Mouse (Mus musculus) embryonic facial prominence, embryonic 13.5 days (tissue): ENCODE results near the gene Map2. TPM values are rescaled to one million over a fixed set of nuclear protein-coding genes. Genes with fewer than 3 reads are reported as not detected.

Experiments used
- ATAC-seq: fragments of 200-750 bp; cut with Nextera tagmentation; 2 replicates; pipeline ENCODE4 v1.8.0; 2017; ENCODE audit warnings: low read depth; ENCODE audit not compliant: insufficient number of reproducible peaks, insufficient read depth, low FRiP score, low TSS enrichment
- H3K27ac ChIP-seq: fragments of 300-500 bp; sonication (generic); 2 replicates; pipeline ENCODE4 v1.5.1; 2015; ENCODE audit warnings: moderate library complexity, mild to moderate bottlenecking, inconsistent platforms
- H3K27me3 ChIP-seq: fragments of 300-500 bp; sonication (generic); 2 replicates; pipeline ENCODE4 v1.6.1; 2015; ENCODE audit warnings: mild to moderate bottlenecking, inconsistent platforms
- H3K36me3 ChIP-seq: fragments of 300-500 bp; sonication (generic); 2 replicates; pipeline ENCODE4 v1.6.1; 2015; ENCODE audit warnings: mild to moderate bottlenecking, inconsistent platforms
- H3K4me1 ChIP-seq: fragments of 300-500 bp; sonication (generic); 2 replicates; pipeline ENCODE4 v1.6.1; 2015; ENCODE audit warnings: inconsistent platforms
- H3K4me2 ChIP-seq: fragments of 300-500 bp; sonication (generic); 2 replicates; pipeline ENCODE4 v1.6.1; 2015; ENCODE audit warnings: moderate library complexity, mild to moderate bottlenecking, inconsistent platforms
- H3K4me3 ChIP-seq: fragments of 300-500 bp; sonication (generic); 2 replicates; pipeline ENCODE4 v1.5.1; 2015; ENCODE audit warnings: mild to moderate bottlenecking, inconsistent platforms
- H3K9ac ChIP-seq: fragments of 300-500 bp; sonication (generic); 2 replicates; pipeline ENCODE4 v1.6.1; 2015; ENCODE audit warnings: mild to moderate bottlenecking, inconsistent platforms
- H3K9me3 ChIP-seq: fragments of 300-500 bp; sonication (generic); 2 replicates; pipeline ENCODE4 v1.6.1; 2016; ENCODE audit warnings: inconsistent platforms
- WGBS: fragments of 180-500 bp; shearing (Covaris S2); methylation state at CpG from one replicate; pipeline ENCODE4 v1.1.7; 2015; ENCODE audit warnings: mixed read lengths; 5-methylcytosine and 5-hydroxymethylcytosine counted together
- polyA plus RNA-seq: library from polyadenylated mRNA; unstranded; fragments of >200 nt; fragmentation: Nextera tagmentation; extraction: Ambion mirVana; gene quantifications from 2 replicates; pipeline ENCODE4 v1.2.1, GENCODE M21; 2015

Map2 gene
- polyA plus RNA-seq, 1 experiment from 2014 or later = 17.8 TPM

GRCm38 (mm10) chr1:66173630-66174029 is 1.4 kb upstream of the Map2 start:
- no peak for ATAC-seq
- Histone ChIP-seq H3K4me1 (peaks cover 15% of the 10 kb centered on the region), H3K36me3 (no peaks in the 10 kb centered on the region), H3K4me2 (no peak overlapping the region), H3K27ac (no peak overlapping the region), H3K27me3 (no peaks in the 10 kb centered on the region), H3K9me3 (no peaks in the 10 kb centered on the region), H3K9ac (no peak overlapping the region), H3K4me3 (no peak overlapping the region)
- 42% methylated on average over 5 of the region's 5 CpGs for WGBS

GRCm38 (mm10) chr1:66176012-66176837 is 1.2 kb downstream of the Map2 start:
- Histone ChIP-seq H3K27me3 (no peaks in the 10 kb centered on the region), H3K4me1 (peaks cover 15% of the 10 kb centered on the region), H3K4me2 (peak overlapping the region; percentile 97), H3K27ac (no peak overlapping the region), H3K36me3 (no peaks in the 10 kb centered on the region), H3K9me3 (no peaks in the 10 kb centered on the region), H3K9ac (peak overlapping the region; percentile 51), H3K4me3 (peak overlapping the region; percentile 68)
- 25% methylated on average over 9 of the region's 9 CpGs for WGBS
- no peak for ATAC-seq

DNA sequence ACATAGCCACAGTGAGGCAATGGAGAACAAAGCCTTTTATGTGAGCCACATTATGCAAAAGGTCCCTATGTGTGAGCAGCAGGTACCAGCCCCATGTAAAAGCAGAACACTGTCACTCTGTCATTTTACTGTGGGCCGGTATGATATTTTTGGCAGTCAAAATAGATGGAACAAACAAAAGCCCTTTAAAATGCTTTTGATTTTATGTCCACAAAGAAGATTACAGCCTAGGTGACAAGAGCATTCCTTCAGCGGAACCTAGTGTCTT is 1.7 kb downstream of the Map2 start:
- Histone ChIP-seq H3K36me3 (no peaks in the 10 kb centered on the region), H3K27ac (no peak overlapping the region), H3K9ac (no peak overlapping the region), H3K27me3 (no peaks in the 10 kb centered on the region), H3K4me1 (peaks cover 15% of the 10 kb centered on the region), H3K4me3 (peak overlapping the region; percentile 68; the same call in 1 of the 2 replicates), H3K9me3 (no peaks in the 10 kb centered on the region), H3K4me2 (peak overlapping the region; percentile 97; the same call in 1 of the 2 replicates)
- ATAC-seq = no peak
- WGBS = 76% methylated on average over 2 of the region's 2 CpGs

DNA sequence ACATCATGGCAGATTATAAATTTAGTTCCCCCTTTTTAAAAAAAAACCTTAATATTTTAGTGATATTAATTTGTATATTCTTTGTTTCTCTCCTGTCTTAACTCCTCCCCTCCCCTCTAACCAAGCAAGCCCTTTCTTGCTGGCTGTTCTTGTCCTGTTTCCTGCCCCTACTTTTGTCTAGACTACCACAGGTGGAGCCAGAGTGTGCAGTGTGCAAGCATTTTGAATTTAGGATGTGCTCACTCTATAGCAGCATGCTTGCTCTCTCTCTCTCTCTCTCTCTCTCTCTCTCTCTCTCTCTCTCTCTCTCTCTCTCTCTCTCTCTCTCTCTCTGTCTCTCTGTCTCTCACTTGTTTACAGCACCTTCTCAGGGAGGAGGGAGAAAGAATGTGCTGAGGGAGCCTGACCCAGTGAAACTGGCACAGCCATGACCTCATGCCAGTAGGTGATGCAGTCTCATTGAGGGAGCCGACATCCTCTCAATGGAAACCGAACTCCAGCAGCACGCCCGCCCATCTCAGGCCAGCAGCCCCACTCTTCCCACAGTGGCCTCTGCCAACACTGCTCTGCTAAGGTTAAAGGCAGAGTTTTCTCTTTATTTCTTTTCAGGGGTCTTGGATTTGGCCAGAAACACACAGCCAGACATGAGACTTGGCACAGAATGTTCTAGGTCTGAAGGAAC is 2.6 kb downstream of the Map2 start:
- Histone ChIP-seq H3K27me3 (no peaks in the 10 kb centered on the region), H3K4me1 (peaks cover 15% of the 10 kb centered on the region), H3K9ac (no peak overlapping the region), H3K4me2 (no peak overlapping the region), H3K27ac (no peak overlapping the region), H3K4me3 (no peak overlapping the region), H3K36me3 (no peaks in the 10 kb centered on the region), H3K9me3 (no peaks in the 10 kb centered on the region)
- whole genome bisulfite sequencing = 62% methylated on average over 4 of the region's 4 CpGs
- ATAC-seq = no peak

GRCm38 (mm10) chr1:66187016-66187681 is 12.1 kb downstream of the Map2 start:
- no peaks in the 10 kb centered on the region for H3K9me3 ChIP-seq
- H3K4me2 ChIP-seq = peak overlapping the region; percentile 31
- no peaks in the 10 kb centered on the region for H3K27me3 ChIP-seq

GRCm38 (mm10) chr1:66192401-66192800 is 17.3 kb downstream of the Map2 start:
- Histone ChIP-seq H3K9ac (no peak overlapping the region), H3K4me3 (no peak overlapping the region), H3K4me1 (peaks cover under 1% of the 10 kb centered on the region; the same call in 1 of the 2 replicates), H3K36me3 (no peaks in the 10 kb centered on the region), H3K27ac (no peak overlapping the region), H3K27me3 (no peaks in the 10 kb centered on the region), H3K4me2 (no peak overlapping the region), H3K9me3 (no peaks in the 10 kb centered on the region)
- no peak for ATAC-seq
- WGBS = 97% methylated on average over 1 of the region's 1 CpGs

More at GRCm38 (mm10) chr1:66187016-66187681, 12.1 kb downstream of the Map2 start:
- WGBS = 35% methylated on average over 12 of the region's 12 CpGs
- no peak overlapping the region for H3K4me3 ChIP-seq
- no peaks in the 10 kb centered on the region for H3K36me3 ChIP-seq
- peaks cover 12% of the 10 kb centered on the region for H3K4me1 ChIP-seq
- H3K9ac ChIP-seq = no peak overlapping the region
- ATAC-seq = no peak
- no peak overlapping the region for H3K27ac ChIP-seq

DNA sequence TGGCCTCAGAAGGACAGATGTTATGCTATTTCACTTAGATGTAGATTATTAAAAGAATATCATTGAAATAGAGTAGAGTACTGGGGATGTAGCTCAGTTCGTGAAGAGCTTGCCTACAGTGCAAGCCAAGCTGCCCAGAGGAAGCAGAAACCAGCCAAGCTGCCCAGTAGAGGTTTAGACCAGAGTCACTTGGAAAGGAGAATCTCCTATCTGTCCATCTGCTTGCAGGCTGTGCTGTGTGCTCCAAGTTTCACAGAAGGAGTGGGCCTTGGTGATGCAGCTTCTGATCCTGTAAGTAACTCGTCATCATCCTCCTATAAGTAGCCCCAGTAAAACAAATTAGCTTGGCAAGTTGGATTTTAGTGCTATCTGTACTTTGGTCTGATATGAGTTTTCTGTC is 17.8 kb downstream of the Map2 start:
- Histone ChIP-seq H3K4me2 (no peak overlapping the region), H3K27me3 (no peaks in the 10 kb centered on the region), H3K27ac (no peak overlapping the region), H3K36me3 (no peaks in the 10 kb centered on the region), H3K4me3 (no peak overlapping the region), H3K9me3 (no peaks in the 10 kb centered on the region), H3K9ac (no peak overlapping the region), H3K4me1 (no peaks in the 10 kb centered on the region)
- ATAC-seq = no peak
- 79% methylated on average over 2 of the region's 2 CpGs for WGBS

GRCm38 (mm10) chr1:66195040-66195726 is 20.1 kb downstream of the Map2 start:
- Histone ChIP-seq H3K4me3 (no peak overlapping the region), H3K9ac (no peak overlapping the region), H3K4me1 (no peaks in the 10 kb centered on the region), H3K4me2 (no peak overlapping the region), H3K9me3 (no peaks in the 10 kb centered on the region), H3K27me3 (no peaks in the 10 kb centered on the region), H3K36me3 (no peaks in the 10 kb centered on the region), H3K27ac (no peak overlapping the region)
- no peak for ATAC-seq
- 78% methylated on average over 13 of the region's 13 CpGs for WGBS

DNA sequence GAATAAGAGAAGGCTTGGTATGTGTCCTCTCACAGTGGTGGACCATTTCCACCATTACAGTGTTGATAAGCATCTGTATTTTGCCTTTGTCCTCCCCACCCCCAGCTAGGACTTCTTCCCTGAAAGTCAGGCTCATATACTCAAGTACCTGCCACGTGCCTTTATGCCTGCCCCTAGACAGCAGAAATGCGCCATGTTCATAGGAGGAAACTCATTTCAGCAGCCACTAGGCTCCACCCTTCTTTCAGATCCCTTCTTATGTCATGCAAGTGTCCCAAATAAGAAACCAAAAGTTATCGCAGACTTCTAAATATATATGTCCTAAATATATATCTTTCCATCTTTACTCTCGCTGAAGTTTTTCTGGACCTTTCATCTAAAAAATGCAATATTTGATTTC is 21.2 kb downstream of the Map2 start:
- H3K4me2 ChIP-seq = no peak overlapping the region
- H3K27ac ChIP-seq = no peak overlapping the region
- H3K9ac ChIP-seq = no peak overlapping the region
- no peaks in the 10 kb centered on the region for H3K36me3 ChIP-seq
- H3K9me3 ChIP-seq = no peaks in the 10 kb centered on the region
- WGBS = 84% methylated on average over 4 of the region's 4 CpGs
- H3K4me3 ChIP-seq = no peak overlapping the region
- H3K4me1 ChIP-seq = no peaks in the 10 kb centered on the region
- ATAC-seq = no peak
- H3K27me3 ChIP-seq = no peaks in the 10 kb centered on the region

DNA sequence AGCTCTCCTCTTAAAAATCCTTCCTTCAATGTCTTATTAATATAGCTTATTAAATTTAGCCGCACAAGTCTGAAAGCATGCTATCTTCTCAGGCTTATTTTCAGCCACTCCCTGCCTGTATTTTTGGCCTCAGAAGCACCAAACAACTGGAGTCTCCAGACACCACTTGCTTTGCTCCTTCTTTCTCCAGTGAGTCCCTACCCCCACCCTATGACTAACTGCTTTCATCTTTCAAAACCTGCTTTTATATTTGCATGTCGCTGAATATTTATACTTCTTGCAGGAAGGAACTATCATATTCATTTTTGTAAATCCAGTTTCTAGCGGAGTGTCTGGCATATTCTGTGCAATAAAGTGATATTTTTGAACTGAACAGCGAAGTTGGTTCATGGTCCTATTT is 21.6 kb downstream of the Map2 start:
- Histone ChIP-seq H3K27ac (no peak overlapping the region), H3K4me3 (no peak overlapping the region), H3K4me2 (no peak overlapping the region), H3K27me3 (no peaks in the 10 kb centered on the region), H3K9ac (no peak overlapping the region), H3K4me1 (no peaks in the 10 kb centered on the region), H3K36me3 (no peaks in the 10 kb centered on the region), H3K9me3 (no peaks in the 10 kb centered on the region)
- no peak for ATAC-seq
- WGBS = 84% methylated on average over 4 of the region's 4 CpGs

- no peak overlapping the region for H3K4me2 ChIP-seq
- no peak for ATAC-seq
- no peak overlapping the region for H3K4me3 ChIP-seq
- H3K4me1 ChIP-seq = no peaks in the 10 kb centered on the region
- no peaks in the 10 kb centered on the region for H3K9me3 ChIP-seq
- no peak overlapping the region for H3K27ac ChIP-seq
- H3K36me3 ChIP-seq = no peaks in the 10 kb centered on the region
- H3K27me3 ChIP-seq = no peaks in the 10 kb centered on the region
- 86% methylated on average over 2 of the region's 2 CpGs for WGBS
- H3K9ac ChIP-seq = no peak overlapping the region
These were observed 30.4 kb downstream of the Map2 start for GRCm38 (mm10) chr1:66205517-66205916.
